Mouse (Mus musculus): ENCODE measurements at regions not wholly inside any gene's neighbourhood (a gene's known extent, or its start where the extent isn't known, plus 50 kb on each side); places are given as distances from the start of the nearest gene placed in this dataset.

DNA sequence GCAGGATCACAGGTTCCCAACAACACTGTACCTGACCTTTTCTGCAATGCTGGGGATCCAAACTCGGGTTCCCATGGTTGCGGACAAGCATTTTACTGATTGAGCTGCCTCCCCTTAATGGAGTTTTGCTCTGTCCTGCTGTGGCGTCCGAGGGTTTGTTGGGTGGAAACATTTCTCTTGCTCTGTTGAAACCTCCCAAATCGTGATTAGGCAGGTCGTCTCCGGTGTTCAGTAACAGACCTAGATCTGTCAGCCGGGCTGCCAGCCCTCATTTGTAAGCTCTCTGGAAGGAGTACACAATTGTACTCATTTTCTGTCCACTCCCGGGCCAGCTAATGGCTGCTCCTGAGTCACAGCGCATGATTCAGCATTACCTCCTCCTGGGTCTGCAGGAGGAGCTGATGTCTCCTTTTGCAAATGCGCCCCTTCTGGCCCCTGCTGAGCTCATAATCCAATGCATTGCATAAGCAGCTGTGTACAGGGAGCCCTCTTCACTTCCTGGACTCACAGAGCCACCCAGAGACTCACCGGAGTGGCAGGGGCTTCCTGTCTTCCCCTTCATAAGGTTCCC lies 49.8 kb upstream of the Sipa1l2 start:
- DNase-seq, result peak; percentile 84

Data from adrenal gland, adult 8-10 months (tissue).